Mouse (Mus musculus): ENCODE measurements around the gene Tbce. TPM values are rescaled to one million over a fixed set of nuclear protein-coding genes. Genes with fewer than 3 reads are reported as not detected.

Tbce gene
- total and polyA plus RNA-seq, 2 experiments from 2014 or later, result 83.0 to 109 TPM

DNA sequence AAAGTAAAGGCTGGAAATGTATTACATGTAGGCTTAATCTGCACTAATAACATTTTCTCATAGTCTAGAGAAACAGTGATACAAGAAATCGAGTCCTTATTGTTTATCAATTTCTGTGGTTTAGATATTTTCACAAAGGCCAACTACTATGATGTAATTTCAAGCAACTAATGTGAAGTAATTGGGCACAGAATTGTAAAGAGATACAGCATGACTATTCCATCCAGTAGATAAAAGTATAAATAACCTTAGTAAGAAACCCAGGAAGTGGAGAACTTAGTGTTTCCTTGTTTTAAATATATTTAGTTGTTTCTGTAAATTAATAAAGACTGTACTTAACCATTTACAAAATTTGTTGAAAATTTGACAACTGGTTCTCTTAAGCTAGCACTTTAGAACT is 69.6 kb downstream of the Tbce start:
- Histone ChIP-seq H3K9me3 (ENCODE audit: low read length) (no peaks in the 10 kb centered on the region), H3K9ac (no peak overlapping the region), H3K27me3 (ENCODE audit: insufficient read depth, low read length) (no peaks in the 10 kb centered on the region), H3K36me3 (ENCODE audit: insufficient read depth) (no peaks in the 10 kb centered on the region; the same call in none of the 2 replicates), H3K27ac (ENCODE audit: low read depth, low read length) (no peak overlapping the region), H3K4me3 (ENCODE audit: low read depth, low read length) (no peak overlapping the region), H3K4me2 (ENCODE audit: low read depth) (no peak overlapping the region), H3K4me1 (ENCODE audit: insufficient read depth) (no peaks in the 10 kb centered on the region)
- ATAC-seq (no peak), DNase-seq (no peak)
- TF ChIP-seq CTCF (IDR thresholded peaks at IDR 0.05; ENCODE audit: low read depth), result no peak
- WGBS, result 98% methylated on average over 1 of the region's 1 CpGs

- Histone ChIP-seq H3K4me3 (ENCODE audit: low read depth, low read length) (no peak overlapping the region), H3K27ac (ENCODE audit: low read depth, low read length) (no peak overlapping the region), H3K4me2 (ENCODE audit: low read depth) (no peak overlapping the region), H3K9me3 (ENCODE audit: low read length) (no peaks in the 10 kb centered on the region), H3K36me3 (ENCODE audit: insufficient read depth) (no peaks in the 10 kb centered on the region; the same call in none of the 2 replicates), H3K4me1 (ENCODE audit: insufficient read depth) (no peaks in the 10 kb centered on the region), H3K9ac (no peak overlapping the region), H3K27me3 (ENCODE audit: insufficient read depth, low read length) (no peaks in the 10 kb centered on the region)
- 91% methylated on average over 4 of the region's 4 CpGs for WGBS
- DNase-seq, result no peak
- ATAC-seq, result peak; percentile 32; the same call in 1 of the 2 replicates
- TF ChIP-seq CTCF (IDR thresholded peaks at IDR 0.05; ENCODE audit: low read depth), result no peak
Measured at GRCm38 (mm10) chr13:13968629-13969111, 70.8 kb downstream of the Tbce start.

GRCm38 (mm10) chr13:13966172-13966571 is 73.3 kb downstream of the Tbce start:
- no peak overlapping the region for H3K9ac ChIP-seq
- no peaks in the 10 kb centered on the region for H3K9me3 ChIP-seq (ENCODE audit: low read length)
- H3K36me3 ChIP-seq (ENCODE audit: insufficient read depth), result no peaks in the 10 kb centered on the region; the same call in none of the 2 replicates
- no peak overlapping the region for H3K4me2 ChIP-seq (ENCODE audit: low read depth)
- no peak overlapping the region for H3K4me3 ChIP-seq (ENCODE audit: low read depth, low read length)
- 88% methylated on average over 4 of the region's 4 CpGs for WGBS
- no peaks in the 10 kb centered on the region for H3K27me3 ChIP-seq (ENCODE audit: insufficient read depth, low read length)
- no peak overlapping the region for H3K27ac ChIP-seq (ENCODE audit: low read depth, low read length)
- no peak for DNase-seq
- no peak for ATAC-seq
- H3K4me1 ChIP-seq (ENCODE audit: insufficient read depth), result no peaks in the 10 kb centered on the region
- TF ChIP-seq CTCF (IDR thresholded peaks at IDR 0.05; ENCODE audit: low read depth), result no peak

DNA sequence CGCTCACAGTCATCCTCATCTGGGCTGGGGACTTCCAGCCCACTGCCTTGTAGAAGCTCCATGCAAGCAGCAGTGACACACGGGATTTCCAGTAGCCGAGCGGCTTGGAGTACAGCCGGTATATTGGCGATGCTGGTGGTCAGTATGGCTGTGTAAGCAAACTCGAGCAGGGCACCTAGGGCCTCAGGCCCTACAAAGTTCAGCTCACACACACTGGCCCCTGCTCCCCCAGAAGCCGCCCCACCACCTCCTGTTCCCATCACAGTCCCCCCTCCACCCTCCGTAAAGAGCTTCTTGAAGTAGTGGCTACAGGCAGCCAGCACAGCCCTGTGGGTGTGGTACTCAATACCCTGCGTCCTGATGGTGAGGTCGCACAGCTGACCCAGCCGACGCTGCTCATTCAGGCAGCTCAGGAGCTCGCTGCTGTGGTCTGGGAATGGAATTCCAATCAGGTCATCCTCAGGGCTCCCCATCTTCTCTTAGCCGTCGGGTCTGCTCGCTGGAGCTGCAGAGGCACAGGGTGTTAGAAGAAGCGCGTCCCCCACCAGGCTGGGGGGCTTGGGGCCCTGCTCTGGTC is 74.0 kb downstream of the Tbce start:
- H3K27ac ChIP-seq (ENCODE audit: low read depth, low read length), result no peak overlapping the region
- WGBS, result 74% methylated on average over 19 of the region's 19 CpGs
- no peaks in the 10 kb centered on the region for H3K27me3 ChIP-seq (ENCODE audit: insufficient read depth, low read length)
- no peaks in the 10 kb centered on the region for H3K4me1 ChIP-seq (ENCODE audit: insufficient read depth)
- H3K9ac ChIP-seq, result no peak overlapping the region
- no peak overlapping the region for H3K4me2 ChIP-seq (ENCODE audit: low read depth)
- DNase-seq (no peak), ATAC-seq (no peak)
- H3K36me3 ChIP-seq (ENCODE audit: insufficient read depth), result no peaks in the 10 kb centered on the region; the same call in none of the 2 replicates
- no peak overlapping the region for H3K4me3 ChIP-seq (ENCODE audit: low read depth, low read length)
- TF ChIP-seq CTCF (IDR thresholded peaks at IDR 0.05; ENCODE audit: low read depth), result no peak
- H3K9me3 ChIP-seq (ENCODE audit: low read length), result no peaks in the 10 kb centered on the region

- Histone ChIP-seq H3K27me3 (ENCODE audit: insufficient read depth, low read length) (no peaks in the 10 kb centered on the region), H3K27ac (ENCODE audit: low read depth, low read length) (no peak overlapping the region), H3K36me3 (ENCODE audit: insufficient read depth) (peaks cover 4% of the 10 kb centered on the region; the same call in 1 of the 2 replicates), H3K9ac (no peak overlapping the region), H3K9me3 (ENCODE audit: low read length) (no peaks in the 10 kb centered on the region), H3K4me2 (ENCODE audit: low read depth) (no peak overlapping the region), H3K4me3 (ENCODE audit: low read depth, low read length) (no peak overlapping the region), H3K4me1 (ENCODE audit: insufficient read depth) (no peaks in the 10 kb centered on the region)
- DNase-seq (no peak), ATAC-seq (peak; percentile 51; the same call in 1 of the 2 replicates)
- 58% methylated on average over 4 of the region's 4 CpGs for WGBS
- no peak for TF ChIP-seq CTCF (IDR thresholded peaks at IDR 0.05; ENCODE audit: low read depth)
Measured at GRCm38 (mm10) chr13:13961046-13961445, 78.4 kb downstream of the Tbce start.

DNA sequence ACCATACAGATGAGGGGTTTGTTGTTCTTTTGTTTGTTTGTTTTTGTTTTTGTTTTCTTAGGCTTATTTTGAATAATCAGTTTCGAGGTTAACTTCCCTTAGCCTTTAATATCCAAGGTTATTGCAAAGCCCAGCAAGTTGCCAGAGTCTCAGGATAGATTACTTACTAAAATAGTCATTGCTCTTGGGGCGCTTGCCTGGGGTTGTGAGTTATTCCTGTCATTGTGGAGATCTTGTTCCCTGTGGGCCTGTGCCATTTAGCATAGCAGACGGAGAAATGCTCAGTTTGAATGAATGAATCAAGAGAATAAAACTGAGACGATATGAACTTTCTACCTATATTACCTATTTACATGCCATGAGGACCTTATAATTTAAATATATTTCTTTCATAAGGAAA is 79.2 kb downstream of the Tbce start:
- no peak for TF ChIP-seq CTCF (IDR thresholded peaks at IDR 0.05; ENCODE audit: low read depth)
- 90% methylated on average over 4 of the region's 4 CpGs for WGBS

DNA sequence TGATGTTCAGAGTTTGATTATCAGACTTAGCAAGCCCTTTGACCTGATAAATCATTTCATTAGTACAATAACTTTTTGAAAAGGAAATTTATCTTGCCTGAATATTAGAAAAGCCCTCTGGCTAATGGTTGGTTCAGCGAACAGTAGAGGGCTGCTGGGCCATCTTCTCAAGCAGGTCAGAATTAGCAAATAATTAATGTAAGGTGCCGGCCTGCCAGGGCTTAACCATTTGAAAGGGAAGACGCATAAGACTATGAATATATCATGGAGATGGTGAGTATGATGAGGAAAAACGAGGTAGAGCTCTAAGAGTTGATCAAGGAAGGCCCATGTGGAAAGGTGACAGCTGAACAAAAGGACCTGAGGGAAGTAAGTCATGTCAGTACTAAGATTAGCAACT is 82.8 kb downstream of the Tbce start:
- Histone ChIP-seq H3K36me3 (ENCODE audit: insufficient read depth) (peaks cover 4% of the 10 kb centered on the region; the same call in 1 of the 2 replicates), H3K4me3 (ENCODE audit: low read depth, low read length) (no peak overlapping the region), H3K27ac (ENCODE audit: low read depth, low read length) (no peak overlapping the region), H3K9ac (no peak overlapping the region), H3K4me2 (ENCODE audit: low read depth) (no peak overlapping the region), H3K27me3 (ENCODE audit: insufficient read depth, low read length) (no peaks in the 10 kb centered on the region), H3K4me1 (ENCODE audit: insufficient read depth) (peaks cover 5% of the 10 kb centered on the region; the same call in 1 of the 2 replicates), H3K9me3 (ENCODE audit: low read length) (no peaks in the 10 kb centered on the region)
- WGBS, result 88% methylated on average over 4 of the region's 4 CpGs
- no peak for DNase-seq
- ATAC-seq, result no peak
- no peak for TF ChIP-seq CTCF (IDR thresholded peaks at IDR 0.05; ENCODE audit: low read depth)

More for the DNA sequence above, 79.2 kb downstream of the Tbce start:
- Histone ChIP-seq H3K27ac (ENCODE audit: low read depth, low read length) (no peak overlapping the region), H3K27me3 (ENCODE audit: insufficient read depth, low read length) (no peaks in the 10 kb centered on the region), H3K4me3 (ENCODE audit: low read depth, low read length) (no peak overlapping the region), H3K9ac (no peak overlapping the region), H3K4me2 (ENCODE audit: low read depth) (no peak overlapping the region), H3K36me3 (ENCODE audit: insufficient read depth) (peaks cover 4% of the 10 kb centered on the region; the same call in 1 of the 2 replicates), H3K4me1 (ENCODE audit: insufficient read depth) (peaks cover 5% of the 10 kb centered on the region; the same call in 1 of the 2 replicates), H3K9me3 (ENCODE audit: low read length) (no peaks in the 10 kb centered on the region)
- no peak for ATAC-seq
- DNase-seq, result no peak

All from forebrain, postnatal 0 days (tissue).